Mouse (Mus musculus) midbrain, embryonic 12.5 days (tissue): ENCODE results near the gene Caln1. TPM values are rescaled to one million over a fixed set of nuclear protein-coding genes. Genes with fewer than 3 reads are reported as not detected.

Experiments
- ATAC-seq: fragments of 200-750 bp; cut with Nextera tagmentation; 2 replicates; pipeline ENCODE4 v1.8.0; 2017; ENCODE audit warnings: low read depth, moderate TSS enrichment, moderate library complexity; ENCODE audit not compliant: low FRiP score
- H3K27ac ChIP-seq: fragments of 300-500 bp; sonication (generic); replicated peaks from 2 replicates; pipeline ENCODE4 v1.5.1; 2016; ENCODE audit warnings: mild to moderate bottlenecking
- H3K27me3 ChIP-seq: fragments of 300-500 bp; sonication (generic); 2 replicates; pipeline ENCODE4 v1.6.1; 2016; ENCODE audit warnings: mild to moderate bottlenecking
- H3K36me3 ChIP-seq: fragments of 300-500 bp; sonication (generic); 2 replicates; pipeline ENCODE4 v1.6.1; 2016
- H3K4me1 ChIP-seq: fragments of 300-500 bp; sonication (generic); 2 replicates; pipeline ENCODE4 v1.6.1; 2016
- H3K4me2 ChIP-seq: fragments of 300-500 bp; sonication (generic); replicated peaks from 2 replicates; pipeline ENCODE4 v1.6.1; 2016; ENCODE audit warnings: mild to moderate bottlenecking, moderate library complexity
- H3K4me3 ChIP-seq: fragments of 300-500 bp; sonication (generic); 2 replicates; pipeline ENCODE4 v1.5.1; 2016; ENCODE audit warnings: mild to moderate bottlenecking
- H3K9ac ChIP-seq: fragments of 300-500 bp; sonication (generic); replicated peaks from 2 replicates; pipeline ENCODE4 v1.6.1; 2016; ENCODE audit warnings: mild to moderate bottlenecking, moderate library complexity
- H3K9me3 ChIP-seq: fragments of 300-500 bp; sonication (generic); 2 replicates; pipeline ENCODE4 v1.6.1; 2016; ENCODE audit warnings: mild to moderate bottlenecking
- WGBS: fragments of 180-500 bp; shearing (Covaris S2); methylation state at CpG from one replicate; pipeline ENCODE4 v1.1.7; 2016; 5-methylcytosine and 5-hydroxymethylcytosine counted together
- polyA plus RNA-seq: library from polyadenylated mRNA; unstranded; fragments of >200 nt; fragmentation: Nextera tagmentation; extraction: Ambion mirVana; gene quantifications from 2 replicates; pipeline ENCODE4 v1.2.1, GENCODE M21; 2016

Gene Caln1
- polyA plus RNA-seq, 1 experiment from 2014 or later: 1.2 TPM

GRCm38 (mm10) chr5:130395142-130395541 is 25.9 kb downstream of the Caln1 start:
- H3K27me3 ChIP-seq: no peaks in the 10 kb centered on the region
- H3K9me3 ChIP-seq: no peaks in the 10 kb centered on the region
- no peaks in the 10 kb centered on the region for H3K36me3 ChIP-seq
- no peak for ATAC-seq
- H3K4me3 ChIP-seq: no peak overlapping the region
- H3K4me1 ChIP-seq: no peaks in the 10 kb centered on the region; the same call in 1 of the 2 replicates
- 74% methylated on average over 6 of the region's 6 CpGs for WGBS
- no peak overlapping the region for H3K4me2 ChIP-seq
- no peak overlapping the region for H3K9ac ChIP-seq
- no peak overlapping the region for H3K27ac ChIP-seq

- Histone ChIP-seq H3K4me1 (no peaks in the 10 kb centered on the region), H3K4me3 (no peak overlapping the region), H3K9me3 (no peaks in the 10 kb centered on the region), H3K27me3 (no peaks in the 10 kb centered on the region), H3K4me2 (no peak overlapping the region), H3K9ac (no peak overlapping the region), H3K27ac (no peak overlapping the region), H3K36me3 (no peaks in the 10 kb centered on the region)
- ATAC-seq: no peak
- 91% methylated on average over 8 of the region's 8 CpGs for WGBS
Observed at GRCm38 (mm10) chr5:130400136-130400917, 31.1 kb downstream of the Caln1 start.

GRCm38 (mm10) chr5:130405201-130405600 is 35.9 kb downstream of the Caln1 start:
- no peaks in the 10 kb centered on the region for H3K36me3 ChIP-seq
- no peaks in the 10 kb centered on the region for H3K9me3 ChIP-seq
- no peak overlapping the region for H3K9ac ChIP-seq
- no peaks in the 10 kb centered on the region for H3K27me3 ChIP-seq
- no peak overlapping the region for H3K27ac ChIP-seq
- H3K4me1 ChIP-seq: no peaks in the 10 kb centered on the region
- 42% methylated on average over 1 of the region's 1 CpGs for WGBS
- no peak overlapping the region for H3K4me3 ChIP-seq
- H3K4me2 ChIP-seq: no peak overlapping the region
- ATAC-seq: no peak

- Histone ChIP-seq H3K9me3 (no peaks in the 10 kb centered on the region), H3K4me3 (no peak overlapping the region), H3K4me2 (no peak overlapping the region), H3K27me3 (no peaks in the 10 kb centered on the region), H3K9ac (no peak overlapping the region), H3K27ac (no peak overlapping the region), H3K4me1 (no peaks in the 10 kb centered on the region), H3K36me3 (no peaks in the 10 kb centered on the region)
- 97% methylated on average over 6 of the region's 6 CpGs for WGBS
- ATAC-seq: no peak
Observed at GRCm38 (mm10) chr5:130409706-130410105, 40.5 kb downstream of the Caln1 start.

GRCm38 (mm10) chr5:130411516-130411915 is 42.3 kb downstream of the Caln1 start:
- no peak overlapping the region for H3K27ac ChIP-seq
- no peak overlapping the region for H3K4me3 ChIP-seq
- ATAC-seq: no peak
- H3K9me3 ChIP-seq: no peaks in the 10 kb centered on the region
- 95% methylated on average over 17 of the region's 17 CpGs for WGBS
- H3K27me3 ChIP-seq: no peaks in the 10 kb centered on the region
- H3K36me3 ChIP-seq: no peaks in the 10 kb centered on the region
- H3K9ac ChIP-seq: no peak overlapping the region
- H3K4me2 ChIP-seq: no peak overlapping the region
- no peaks in the 10 kb centered on the region for H3K4me1 ChIP-seq

- no peak for ATAC-seq
- Histone ChIP-seq H3K4me1 (peaks cover 16% of the 10 kb centered on the region), H3K4me2 (no peak overlapping the region), H3K27me3 (peaks cover 52% of the 10 kb centered on the region), H3K27ac (no peak overlapping the region), H3K9ac (no peak overlapping the region), H3K36me3 (no peaks in the 10 kb centered on the region), H3K4me3 (no peak overlapping the region), H3K9me3 (no peaks in the 10 kb centered on the region)
- WGBS: 36% methylated on average over 6 of the region's 6 CpGs
Observed at GRCm38 (mm10) chr5:130447438-130447837, 78.2 kb downstream of the Caln1 start.

GRCm38 (mm10) chr5:130448491-130448890 is 79.2 kb downstream of the Caln1 start:
- peak overlapping the region; percentile 55 for H3K4me3 ChIP-seq
- no peaks in the 10 kb centered on the region for H3K36me3 ChIP-seq
- H3K9ac ChIP-seq: peak overlapping the region; percentile 54
- peaks cover 58% of the 10 kb centered on the region for H3K27me3 ChIP-seq
- no peaks in the 10 kb centered on the region for H3K9me3 ChIP-seq
- 1% methylated on average over 20 of the region's 20 CpGs for WGBS
- peaks cover 16% of the 10 kb centered on the region for H3K4me1 ChIP-seq
- no peak for ATAC-seq
- peak overlapping the region; percentile 93 for H3K4me2 ChIP-seq
- no peak overlapping the region for H3K27ac ChIP-seq

GRCm38 (mm10) chr5:130448931-130449856 is 79.9 kb downstream of the Caln1 start:
- Histone ChIP-seq H3K9me3 (no peaks in the 10 kb centered on the region), H3K36me3 (no peaks in the 10 kb centered on the region), H3K4me1 (peaks cover 16% of the 10 kb centered on the region), H3K27ac (no peak overlapping the region), H3K4me2 (peak overlapping the region; percentile 93), H3K27me3 (peaks cover 58% of the 10 kb centered on the region), H3K9ac (peak overlapping the region; percentile 54), H3K4me3 (peak overlapping the region; percentile 55)
- ATAC-seq: peak; percentile 60
- under 1% methylated on average over 74 of the region's 77 CpGs for WGBS

GRCm38 (mm10) chr5:130450031-130450541 is 80.8 kb downstream of the Caln1 start:
- Histone ChIP-seq H3K9ac (no peak overlapping the region), H3K4me3 (peak overlapping the region; percentile 55), H3K4me1 (peaks cover 16% of the 10 kb centered on the region), H3K36me3 (no peaks in the 10 kb centered on the region), H3K9me3 (no peaks in the 10 kb centered on the region), H3K4me2 (peak overlapping the region; percentile 93), H3K27me3 (peaks cover 58% of the 10 kb centered on the region), H3K27ac (no peak overlapping the region)
- no peak for ATAC-seq
- WGBS: 5% methylated on average over 14 of the region's 14 CpGs

GRCm38 (mm10) chr5:130458076-130458475 is 88.8 kb downstream of the Caln1 start:
- no peaks in the 10 kb centered on the region for H3K27me3 ChIP-seq
- no peak for ATAC-seq

GRCm38 (mm10) chr5:130472209-130472608 is 103.0 kb downstream of the Caln1 start:
- H3K27me3 ChIP-seq: no peaks in the 10 kb centered on the region
- no peak overlapping the region for H3K4me3 ChIP-seq
- H3K4me1 ChIP-seq: no peaks in the 10 kb centered on the region
- no peaks in the 10 kb centered on the region for H3K9me3 ChIP-seq
- ATAC-seq: no peak
- H3K36me3 ChIP-seq: no peaks in the 10 kb centered on the region
- H3K27ac ChIP-seq: no peak overlapping the region
- WGBS: 78% methylated on average over 10 of the region's 10 CpGs
- no peak overlapping the region for H3K4me2 ChIP-seq
- no peak overlapping the region for H3K9ac ChIP-seq

More at GRCm38 (mm10) chr5:130458076-130458475, 88.8 kb downstream of the Caln1 start:
- no peak overlapping the region for H3K9ac ChIP-seq
- H3K9me3 ChIP-seq: no peaks in the 10 kb centered on the region
- no peak overlapping the region for H3K4me2 ChIP-seq
- no peak overlapping the region for H3K4me3 ChIP-seq
- 95% methylated on average over 7 of the region's 7 CpGs for WGBS
- H3K36me3 ChIP-seq: no peaks in the 10 kb centered on the region
- H3K27ac ChIP-seq: no peak overlapping the region
- no peaks in the 10 kb centered on the region for H3K4me1 ChIP-seq

- Histone ChIP-seq H3K4me2 (no peak overlapping the region), H3K27me3 (no peaks in the 10 kb centered on the region), H3K9me3 (no peaks in the 10 kb centered on the region), H3K9ac (no peak overlapping the region), H3K4me1 (no peaks in the 10 kb centered on the region), H3K4me3 (no peak overlapping the region), H3K27ac (no peak overlapping the region), H3K36me3 (no peaks in the 10 kb centered on the region)
- no peak for ATAC-seq
- 88% methylated on average over 6 of the region's 6 CpGs for WGBS
Observed at GRCm38 (mm10) chr5:130474876-130475275, 105.6 kb downstream of the Caln1 start.
